Mouse (Mus musculus) forebrain, embryonic 11.5 days (tissue): ENCODE measurements around the gene Arl13b. TPM values are rescaled to one million over a fixed set of nuclear protein-coding genes. Genes with fewer than 3 reads are reported as not detected.

Source experiments
- ATAC-seq: fragments of 200-750 bp; cut with Nextera tagmentation; replicated peaks from 2 replicates; pipeline ENCODE4 v1.8.0; 2017; ENCODE audit warnings: moderate TSS enrichment; ENCODE audit not compliant: low FRiP score
- DNase-seq: peaks from one replicate; pipeline ENCODE4 v3.0.0-alpha.2; 2017; ENCODE audit warnings: low spot score
- H3K27ac ChIP-seq: fragments of 300-500 bp; sonication (generic); 2 replicates; pipeline ENCODE4 v1.5.1; 2014; ENCODE audit warnings: low read depth, low read length
- H3K27me3 ChIP-seq: fragments of 300-500 bp; sonication (generic); 2 replicates; pipeline ENCODE4 v1.6.1; 2014; ENCODE audit warnings: mild to moderate bottlenecking, low read length, mixed read lengths; ENCODE audit not compliant: control insufficient read depth, insufficient read depth
- H3K36me3 ChIP-seq: fragments of 300-500 bp; sonication (generic); 2 replicates; pipeline ENCODE4 v1.6.1; 2014; ENCODE audit warnings: mild to moderate bottlenecking, low read length, moderate library complexity, mixed read lengths; ENCODE audit not compliant: control insufficient read depth, insufficient read depth
- H3K4me1 ChIP-seq: fragments of 300-500 bp; sonication (generic); replicated peaks from 2 replicates; pipeline ENCODE4 v1.6.1; 2014; ENCODE audit warnings: low read length, mixed read lengths; ENCODE audit not compliant: control insufficient read depth, insufficient read depth
- H3K4me2 ChIP-seq: fragments of 300-500 bp; sonication (generic); 2 replicates; pipeline ENCODE4 v1.6.1; 2014; ENCODE audit warnings: low read depth, mild to moderate bottlenecking, low read length, moderate library complexity, mixed read lengths; ENCODE audit not compliant: severe bottlenecking
- H3K4me3 ChIP-seq: fragments of 300-500 bp; sonication (generic); 2 replicates; pipeline ENCODE4 v1.5.1; 2014; ENCODE audit warnings: low read depth, low read length
- H3K9ac ChIP-seq: fragments of 300-500 bp; sonication (generic); 2 replicates; pipeline ENCODE4 v1.6.1; 2014; ENCODE audit warnings: low read length
- H3K9me3 ChIP-seq: fragments of 300-500 bp; sonication (generic); 2 replicates; pipeline ENCODE4 v1.6.1; 2016; ENCODE audit warnings: low read length, mixed read lengths; ENCODE audit not compliant: control insufficient read depth
- WGBS: fragments of 180-500 bp; shearing (Covaris S2); extraction: QIAGEN DNeasy Blood & Tissue Kit; methylation state at CpG from one replicate; pipeline ENCODE4 v1.1.7; 2014; 5-methylcytosine and 5-hydroxymethylcytosine counted together
- polyA plus RNA-seq: library from polyadenylated mRNA; unstranded; fragments of >200 nt; fragmentation: Nextera tagmentation; extraction: Ambion mirVana; gene quantifications from 2 replicates; pipeline ENCODE4 v1.2.1, GENCODE M21; 2014

Arl13b gene
- polyA plus RNA-seq: 14.3 and 15.8 TPM in 2 replicates

DNA sequence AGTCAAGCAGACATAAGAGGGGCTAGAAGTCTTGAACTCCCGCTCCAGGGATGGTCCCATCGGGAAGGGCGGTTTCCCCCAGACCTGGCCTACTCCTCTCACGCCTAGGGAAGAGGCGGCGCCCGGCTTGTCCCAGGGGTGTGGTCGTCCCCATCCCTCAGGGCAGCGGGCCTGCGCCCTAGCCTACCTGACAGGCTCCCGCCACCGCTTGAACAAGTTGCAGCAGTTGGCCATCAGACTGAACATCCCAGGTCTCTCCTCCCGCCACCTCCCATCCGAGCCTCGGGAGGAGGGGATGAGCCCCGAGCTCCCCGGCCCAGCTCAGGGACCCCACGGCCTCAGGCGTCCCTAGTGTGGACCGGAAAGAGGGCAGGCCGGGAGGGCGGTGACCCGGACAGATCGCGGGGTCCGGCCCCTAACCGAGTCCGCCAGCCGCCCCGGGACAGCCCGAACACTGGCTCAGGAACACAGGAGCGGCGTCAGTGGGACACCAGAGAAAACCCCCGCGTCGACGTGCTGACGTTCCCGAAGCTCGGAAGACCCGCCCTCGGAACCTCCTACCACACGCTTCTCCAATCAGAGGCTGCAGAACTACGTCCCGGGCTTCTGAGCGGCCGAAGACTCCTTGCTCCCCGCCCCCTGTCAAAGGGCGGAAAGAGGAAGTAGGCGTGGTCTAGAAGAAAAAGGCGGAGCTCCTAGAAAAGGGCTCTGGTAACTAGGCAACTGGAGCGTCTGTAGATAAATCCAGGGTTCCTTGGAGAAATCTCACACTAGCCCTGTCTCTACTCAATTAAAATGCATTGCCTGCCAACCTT, at the start of gene Arl13b:
TSS of gene Arl13b (minus strand) at position 543 of the 815 bp plus-strand sequence.
- peak; percentile 100 for ATAC-seq
- Histone ChIP-seq H3K4me1 (no peaks in the 10 kb centered on the region), H3K4me2 (peak within 1 kb of the TSS; percentile 69), H3K4me3 (peak within 1 kb of the TSS; percentile 79), H3K36me3 (no peaks in the 10 kb centered on the region), H3K9me3 (no peaks in the 10 kb centered on the region), H3K27ac (0 out of 2 replicates have a peak within 1 kb of the TSS, but pooled peaks have one; percentile 46), H3K27me3 (no peaks in the 10 kb centered on the region), H3K9ac (peak within 1 kb of the TSS; percentile 68)
- DNase-seq: peak; percentile 94
- WGBS: under 1% methylated on average over 52 of the region's 52 CpGs

DNA sequence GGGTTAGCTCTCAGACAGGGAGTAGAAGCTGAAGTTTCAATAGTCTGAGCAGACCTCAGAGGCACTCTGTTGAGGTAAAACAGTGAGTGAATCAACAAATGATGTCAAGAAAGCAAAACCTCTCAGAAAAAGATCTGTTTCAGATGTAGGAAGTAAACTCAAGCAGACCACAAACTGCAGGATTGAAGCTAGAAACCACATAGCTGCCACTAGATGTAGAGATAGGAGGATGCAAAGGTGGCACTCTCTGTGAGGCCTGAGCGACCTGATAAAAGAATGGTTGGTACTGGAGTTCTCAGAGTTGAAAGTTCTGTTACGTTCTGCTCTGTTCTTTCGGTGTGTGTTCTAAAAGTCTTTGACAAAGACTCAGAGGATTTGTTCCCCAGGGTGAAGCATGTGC, 49.0 kb upstream of the Arl13b start:
- Histone ChIP-seq H3K4me2 (no peak overlapping the region), H3K27ac (no peak overlapping the region), H3K27me3 (no peaks in the 10 kb centered on the region), H3K36me3 (no peaks in the 10 kb centered on the region), H3K4me3 (no peak overlapping the region), H3K4me1 (no peaks in the 10 kb centered on the region), H3K9me3 (no peaks in the 10 kb centered on the region), H3K9ac (no peak overlapping the region)
- 90% methylated on average over 3 of the region's 3 CpGs for WGBS
- ATAC-seq: no peak
- DNase-seq: no peak

DNA sequence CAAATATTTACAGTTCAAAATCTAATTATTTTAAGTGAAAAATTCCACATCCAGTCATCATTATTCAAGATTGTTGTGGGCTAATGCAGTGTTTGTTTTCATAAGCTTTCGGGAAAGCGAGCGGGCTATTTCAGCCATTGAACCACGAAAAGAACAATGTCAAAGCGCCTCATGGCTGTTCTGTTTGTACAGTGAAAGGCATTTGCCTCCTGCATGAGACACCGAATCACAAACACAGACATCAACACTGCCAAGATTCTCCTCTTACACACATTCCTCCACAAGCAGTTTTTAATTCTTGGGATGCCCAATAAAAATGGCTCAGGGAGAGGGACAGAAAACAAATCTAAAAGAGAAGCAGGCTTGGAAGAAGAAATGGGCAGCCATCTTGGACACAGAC, 27.2 kb upstream of the Arl13b start:
- Histone ChIP-seq H3K4me2 (no peak overlapping the region), H3K4me3 (no peak overlapping the region), H3K27ac (no peak overlapping the region), H3K27me3 (no peaks in the 10 kb centered on the region), H3K9me3 (no peaks in the 10 kb centered on the region; the same call in 1 of the 2 replicates), H3K36me3 (no peaks in the 10 kb centered on the region), H3K9ac (no peak overlapping the region), H3K4me1 (no peaks in the 10 kb centered on the region)
- ATAC-seq: no peak
- DNase-seq: no peak
- WGBS: 85% methylated on average over 6 of the region's 6 CpGs

DNA sequence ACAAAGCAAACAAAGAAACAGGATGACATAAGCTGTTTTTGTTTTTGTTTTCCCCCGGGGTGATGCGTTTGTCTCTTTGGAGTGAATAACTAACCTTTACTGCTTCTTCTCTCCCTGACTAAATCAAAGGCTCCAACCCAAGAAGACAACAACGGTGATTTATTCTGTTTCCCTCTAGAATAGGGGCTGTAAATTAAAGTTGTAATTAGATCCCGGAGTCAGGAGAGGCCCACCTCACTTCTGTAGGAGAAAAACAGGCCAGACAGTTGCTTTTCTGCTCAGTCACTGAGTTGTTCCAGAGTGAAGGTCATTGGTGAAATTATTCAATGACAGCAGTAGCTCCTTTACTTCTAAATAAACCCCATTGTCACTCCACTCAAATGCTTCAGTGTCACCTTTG, 26.3 kb upstream of the Arl13b start:
- Histone ChIP-seq H3K27me3 (no peaks in the 10 kb centered on the region), H3K4me3 (no peak overlapping the region), H3K36me3 (no peaks in the 10 kb centered on the region), H3K9ac (no peak overlapping the region), H3K4me1 (no peaks in the 10 kb centered on the region), H3K9me3 (no peaks in the 10 kb centered on the region; the same call in 1 of the 2 replicates), H3K27ac (no peak overlapping the region), H3K4me2 (no peak overlapping the region)
- 76% methylated on average over 4 of the region's 4 CpGs for WGBS
- ATAC-seq: no peak
- DNase-seq: no peak

DNA sequence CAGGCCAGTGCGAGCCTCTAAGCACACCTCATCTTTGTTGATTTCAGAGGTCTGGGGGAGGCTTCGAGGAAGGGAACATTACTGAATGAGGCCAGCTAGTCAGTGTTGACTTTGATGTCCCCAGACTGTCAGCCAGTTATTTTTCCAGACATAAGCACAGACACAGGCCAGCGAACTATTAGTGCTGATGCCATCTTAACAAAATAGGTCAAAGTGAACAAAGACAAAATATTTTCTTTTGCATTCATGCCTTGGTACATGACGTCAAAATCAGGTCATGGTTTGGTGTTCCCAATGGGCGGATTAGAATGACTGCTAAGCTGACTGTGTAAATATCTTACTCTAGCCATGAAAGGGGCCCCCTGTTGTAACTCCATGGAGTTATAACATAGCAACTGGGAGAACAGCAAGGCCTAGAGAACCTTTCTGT, 25.9 kb upstream of the Arl13b start:
- WGBS: 87% methylated on average over 5 of the region's 5 CpGs
- Histone ChIP-seq H3K4me1 (no peaks in the 10 kb centered on the region), H3K4me3 (no peak overlapping the region), H3K36me3 (no peaks in the 10 kb centered on the region), H3K4me2 (no peak overlapping the region), H3K9ac (no peak overlapping the region), H3K27ac (no peak overlapping the region), H3K9me3 (no peaks in the 10 kb centered on the region; the same call in 1 of the 2 replicates), H3K27me3 (no peaks in the 10 kb centered on the region)
- DNase-seq (no peak), ATAC-seq (no peak)

DNA sequence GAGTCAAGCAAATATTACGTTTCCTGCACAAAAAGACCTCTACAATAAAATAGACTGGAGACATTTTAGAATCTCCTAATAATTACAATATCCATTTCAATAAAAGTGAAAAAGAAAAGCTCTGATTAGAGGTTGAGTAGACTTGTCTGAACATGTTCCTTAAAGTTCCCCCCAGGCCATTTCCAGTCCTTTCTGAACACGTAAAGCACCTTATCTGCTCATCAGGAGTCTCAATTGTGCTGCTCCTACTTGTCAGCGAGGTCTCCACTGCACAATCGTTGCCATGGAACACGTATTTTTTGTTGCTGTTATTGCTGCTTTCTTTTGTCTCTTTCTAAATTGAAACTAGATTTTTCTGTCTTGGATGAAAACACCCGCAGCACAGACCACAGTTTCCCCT, 14.6 kb upstream of the Arl13b start:
- DNase-seq (no peak), ATAC-seq (no peak)
- Histone ChIP-seq H3K4me2 (no peak overlapping the region), H3K9me3 (no peaks in the 10 kb centered on the region), H3K27me3 (no peaks in the 10 kb centered on the region), H3K9ac (no peak overlapping the region), H3K36me3 (no peaks in the 10 kb centered on the region), H3K4me1 (no peaks in the 10 kb centered on the region), H3K4me3 (no peak overlapping the region), H3K27ac (no peak overlapping the region)
- 73% methylated on average over 6 of the region's 6 CpGs for WGBS

DNA sequence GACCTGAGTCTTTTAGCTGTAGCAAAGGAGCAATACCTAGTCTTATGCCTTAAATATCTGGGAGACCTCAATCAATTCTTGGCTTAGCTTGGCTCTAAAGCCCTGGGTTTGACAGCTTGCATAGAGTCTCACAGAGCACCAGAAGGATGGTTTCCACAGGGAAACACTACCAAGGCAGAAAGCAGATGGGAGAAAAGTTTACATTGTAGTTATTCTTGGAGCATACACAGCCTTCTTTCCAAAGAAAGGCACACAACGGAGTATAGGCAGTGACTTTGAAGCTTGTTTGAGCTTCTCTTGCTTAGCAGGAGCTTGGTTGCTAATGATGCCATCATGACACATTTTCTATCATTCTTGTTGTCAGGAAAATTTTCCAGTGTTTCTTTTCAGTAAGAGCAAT, 13.3 kb upstream of the Arl13b start:
- H3K27ac ChIP-seq: no peak overlapping the region
- no peak overlapping the region for H3K9ac ChIP-seq
- no peaks in the 10 kb centered on the region for H3K36me3 ChIP-seq
- DNase-seq: no peak
- ATAC-seq: no peak
- no peak overlapping the region for H3K4me2 ChIP-seq
- no peaks in the 10 kb centered on the region for H3K4me1 ChIP-seq
- 89% methylated on average over 1 of the region's 1 CpGs for WGBS
- no peaks in the 10 kb centered on the region for H3K27me3 ChIP-seq
- no peaks in the 10 kb centered on the region for H3K9me3 ChIP-seq
- no peak overlapping the region for H3K4me3 ChIP-seq

DNA sequence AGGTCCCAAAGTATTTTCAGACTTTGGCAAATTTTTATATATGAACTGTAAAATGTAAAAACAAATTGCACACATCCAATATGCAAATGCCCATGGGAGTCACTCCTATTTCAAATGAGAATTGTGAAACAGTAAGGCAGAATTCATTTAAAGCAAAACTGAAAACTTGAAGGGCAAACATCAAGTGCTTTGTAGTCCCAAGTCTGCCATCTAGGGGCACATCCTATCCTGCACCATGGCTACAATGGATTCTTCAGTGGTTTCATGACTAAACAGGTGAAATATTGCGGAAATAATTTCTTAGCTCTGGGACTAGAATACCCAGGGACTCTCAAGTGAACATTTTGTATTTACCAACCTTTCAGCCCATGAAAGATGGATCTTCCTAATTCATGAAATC, 11.2 kb upstream of the Arl13b start:
- 94% methylated on average over 1 of the region's 1 CpGs for WGBS
- ATAC-seq (no peak), DNase-seq (no peak)
- Histone ChIP-seq H3K9me3 (no peaks in the 10 kb centered on the region), H3K9ac (no peak overlapping the region), H3K27ac (no peak overlapping the region), H3K36me3 (no peaks in the 10 kb centered on the region), H3K4me2 (no peak overlapping the region), H3K4me3 (no peak overlapping the region), H3K27me3 (no peaks in the 10 kb centered on the region), H3K4me1 (no peaks in the 10 kb centered on the region)

DNA sequence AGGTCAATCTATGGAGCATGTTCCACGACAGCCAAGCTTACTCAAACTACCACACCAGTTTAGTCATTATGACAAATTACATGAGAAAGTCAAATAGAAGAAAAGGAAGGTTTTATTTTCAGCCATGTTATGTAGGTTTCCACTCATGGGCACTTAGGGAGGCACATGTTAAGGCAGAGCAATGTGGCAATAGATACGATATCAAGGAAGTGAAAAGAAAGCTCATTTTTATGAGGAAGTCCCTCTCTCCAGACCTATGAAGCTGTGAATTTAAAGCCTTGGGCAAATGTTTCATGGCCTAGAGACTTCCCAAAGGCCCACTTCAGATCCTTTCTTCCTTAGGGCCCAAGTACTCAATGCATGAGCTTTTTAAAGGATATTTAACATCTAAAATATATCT, 10.7 kb upstream of the Arl13b start:
- Histone ChIP-seq H3K9ac (no peak overlapping the region), H3K4me2 (no peak overlapping the region), H3K4me1 (no peaks in the 10 kb centered on the region), H3K27ac (no peak overlapping the region), H3K27me3 (no peaks in the 10 kb centered on the region), H3K4me3 (no peak overlapping the region), H3K36me3 (no peaks in the 10 kb centered on the region), H3K9me3 (no peaks in the 10 kb centered on the region)
- DNase-seq: no peak
- 97% methylated on average over 2 of the region's 2 CpGs for WGBS
- no peak for ATAC-seq
